In genomic region chr13:63140784-63141183, GRCm38 (mm10) we compare ENCODE assay signal across 1 mouse cellular context.
TF ChIP-seq lines count a peak whose summit lies in the region.

No protein-coding gene starts in this region.

TF ChIP-seq in CH12.LX, 34 proteins besides CTCF, POLR2A, EP300 and RAD21 (continued from another document):
- TF ChIP-seq CHD1 (IDR thresholded peaks at IDR 0.05; ENCODE audit: low read depth, low read length) = no peak
- peak; percentile 91 for TF ChIP-seq BHLHE40 (IDR thresholded peaks at IDR 0.05; ENCODE audit: low read depth, low read length)
- TF ChIP-seq ETS1 (conservative IDR thresholded peaks at IDR 0.05; ENCODE audit: low read depth, low read length) = peak; percentile 71
